Mouse (Mus musculus) forebrain, embryonic 11.5 days (tissue): ENCODE results near the gene 2010005H15Rik. TPM values are rescaled to one million over a fixed set of nuclear protein-coding genes. Genes with fewer than 3 reads are reported as not detected.
"Not testable (repeated sequence)": the region's sequence is repeated elsewhere in the genome, so short reads cannot be mapped to it uniquely, and the experiment has no call there.

Experiments used
- ATAC-seq: fragments of 200-750 bp; cut with Nextera tagmentation; replicated peaks from 2 replicates; pipeline ENCODE4 v1.8.0; 2017; ENCODE audit warnings: moderate TSS enrichment; ENCODE audit not compliant: low FRiP score
- DNase-seq: peaks from one replicate; pipeline ENCODE4 v3.0.0-alpha.2; 2017; ENCODE audit warnings: low spot score
- H3K27ac ChIP-seq: fragments of 300-500 bp; sonication (generic); 2 replicates; pipeline ENCODE4 v1.5.1; 2014; ENCODE audit warnings: low read depth, low read length
- H3K27me3 ChIP-seq: fragments of 300-500 bp; sonication (generic); 2 replicates; pipeline ENCODE4 v1.6.1; 2014; ENCODE audit warnings: mild to moderate bottlenecking, low read length, mixed read lengths; ENCODE audit not compliant: control insufficient read depth, insufficient read depth
- H3K36me3 ChIP-seq: fragments of 300-500 bp; sonication (generic); 2 replicates; pipeline ENCODE4 v1.6.1; 2014; ENCODE audit warnings: mild to moderate bottlenecking, low read length, moderate library complexity, mixed read lengths; ENCODE audit not compliant: control insufficient read depth, insufficient read depth
- H3K4me1 ChIP-seq: fragments of 300-500 bp; sonication (generic); replicated peaks from 2 replicates; pipeline ENCODE4 v1.6.1; 2014; ENCODE audit warnings: low read length, mixed read lengths; ENCODE audit not compliant: control insufficient read depth, insufficient read depth
- H3K4me2 ChIP-seq: fragments of 300-500 bp; sonication (generic); 2 replicates; pipeline ENCODE4 v1.6.1; 2014; ENCODE audit warnings: low read depth, mild to moderate bottlenecking, low read length, moderate library complexity, mixed read lengths; ENCODE audit not compliant: severe bottlenecking
- H3K4me3 ChIP-seq: fragments of 300-500 bp; sonication (generic); 2 replicates; pipeline ENCODE4 v1.5.1; 2014; ENCODE audit warnings: low read depth, low read length
- H3K9ac ChIP-seq: fragments of 300-500 bp; sonication (generic); 2 replicates; pipeline ENCODE4 v1.6.1; 2014; ENCODE audit warnings: low read length
- H3K9me3 ChIP-seq: fragments of 300-500 bp; sonication (generic); 2 replicates; pipeline ENCODE4 v1.6.1; 2016; ENCODE audit warnings: low read length, mixed read lengths; ENCODE audit not compliant: control insufficient read depth
- WGBS: fragments of 180-500 bp; shearing (Covaris S2); extraction: QIAGEN DNeasy Blood & Tissue Kit; methylation state at CpG from one replicate; pipeline ENCODE4 v1.1.7; 2014; 5-methylcytosine and 5-hydroxymethylcytosine counted together
- polyA plus RNA-seq: library from polyadenylated mRNA; unstranded; fragments of >200 nt; fragmentation: Nextera tagmentation; extraction: Ambion mirVana; gene quantifications from 2 replicates; pipeline ENCODE4 v1.2.1, GENCODE M21; 2014

Gene 2010005H15Rik
- polyA plus RNA-seq, result not detected in 2 replicates

- not testable (repeated sequence) for H3K4me3 ChIP-seq, H3K27me3 ChIP-seq, H3K36me3 ChIP-seq, ATAC-seq, H3K9me3 ChIP-seq, H3K27ac ChIP-seq, H3K9ac ChIP-seq, DNase-seq, H3K4me2 ChIP-seq, H3K4me1 ChIP-seq
- 92% methylated on average over 7 of the region's 7 CpGs for WGBS
Observed at GRCm38 (mm10) chr16:36221168-36221567, at the start of gene 2010005H15Rik. Gene 2010005H15Rik (plus strand): TSS chr16:36221468.

GRCm38 (mm10) chr16:36176108-36176507 is 45.2 kb upstream of the 2010005H15Rik start:
- Histone ChIP-seq H3K36me3 (no peaks in the 10 kb centered on the region), H3K4me2 (no peak overlapping the region), H3K9ac (no peak overlapping the region), H3K4me3 (no peak overlapping the region), H3K4me1 (no peaks in the 10 kb centered on the region), H3K27me3 (no peaks in the 10 kb centered on the region), H3K27ac (no peak overlapping the region), H3K9me3 (no peaks in the 10 kb centered on the region)
- ATAC-seq (no peak), DNase-seq (no peak)

DNA sequence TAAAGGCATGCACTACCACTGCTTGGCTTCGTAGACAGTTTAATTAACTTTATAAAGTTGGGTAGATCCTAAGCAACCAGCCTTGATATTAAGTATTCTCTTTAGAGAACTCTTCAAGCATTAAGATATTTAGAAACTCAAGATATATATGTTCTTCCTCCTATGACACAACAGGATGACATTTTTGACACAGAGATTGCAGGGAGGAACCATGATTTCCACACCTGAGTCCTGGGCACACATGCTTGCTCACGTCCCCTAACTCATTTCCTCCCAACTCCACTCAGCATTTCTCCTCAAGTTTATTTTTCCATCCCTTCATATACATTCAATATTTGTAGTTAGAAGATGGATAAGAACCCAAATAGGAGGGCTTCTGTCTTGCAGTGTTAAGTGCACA is 41.4 kb upstream of the 2010005H15Rik start:
- H3K4me1 ChIP-seq, result no peaks in the 10 kb centered on the region
- no peaks in the 10 kb centered on the region for H3K9me3 ChIP-seq
- 77% methylated on average over 2 of the region's 2 CpGs for WGBS
- H3K9ac ChIP-seq, result no peak overlapping the region
- no peak overlapping the region for H3K4me2 ChIP-seq
- no peaks in the 10 kb centered on the region for H3K36me3 ChIP-seq
- no peak overlapping the region for H3K27ac ChIP-seq
- H3K27me3 ChIP-seq, result no peaks in the 10 kb centered on the region
- H3K4me3 ChIP-seq, result no peak overlapping the region
- DNase-seq, result no peak
- ATAC-seq, result no peak

GRCm38 (mm10) chr16:36183912-36184311 is 37.4 kb upstream of the 2010005H15Rik start, which contains the start of gene Gm5483:
Gene Gm5483 (plus strand): TSS chr16:36184212.
- not testable (repeated sequence) for H3K4me2 ChIP-seq, H3K4me3 ChIP-seq, H3K36me3 ChIP-seq, ATAC-seq, H3K9ac ChIP-seq, DNase-seq, H3K4me1 ChIP-seq, H3K27ac ChIP-seq, H3K27me3 ChIP-seq, H3K9me3 ChIP-seq
- 89% methylated on average over 4 of the region's 4 CpGs for WGBS

DNA sequence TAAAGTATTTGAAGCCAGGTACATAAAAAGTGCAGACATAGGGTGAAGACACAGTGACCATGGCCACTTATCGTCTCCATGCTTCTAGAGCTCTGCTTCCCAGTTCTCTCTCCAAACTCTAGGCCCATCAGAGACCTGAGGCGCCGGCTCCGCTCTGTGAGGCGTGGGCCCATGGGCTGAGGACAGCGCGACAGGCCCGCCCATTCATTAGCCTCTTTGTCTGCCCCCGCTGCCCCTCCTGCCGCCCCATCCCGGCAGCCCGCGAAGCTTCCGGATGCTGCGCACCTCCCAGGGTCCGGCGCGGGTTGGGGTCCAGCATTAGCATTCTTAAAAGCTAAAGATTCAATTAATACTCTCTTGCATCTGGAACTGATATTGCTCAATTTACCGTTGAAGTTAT is 22.0 kb upstream of the 2010005H15Rik start:
- Histone ChIP-seq H3K4me3 (no peak overlapping the region), H3K27ac (no peak overlapping the region), H3K9me3 (no peaks in the 10 kb centered on the region), H3K27me3 (no peaks in the 10 kb centered on the region), H3K36me3 (no peaks in the 10 kb centered on the region), H3K9ac (no peak overlapping the region), H3K4me1 (no peaks in the 10 kb centered on the region), H3K4me2 (no peak overlapping the region)
- ATAC-seq, result no peak
- WGBS, result 55% methylated on average over 19 of the region's 19 CpGs
- DNase-seq, result no peak

DNA sequence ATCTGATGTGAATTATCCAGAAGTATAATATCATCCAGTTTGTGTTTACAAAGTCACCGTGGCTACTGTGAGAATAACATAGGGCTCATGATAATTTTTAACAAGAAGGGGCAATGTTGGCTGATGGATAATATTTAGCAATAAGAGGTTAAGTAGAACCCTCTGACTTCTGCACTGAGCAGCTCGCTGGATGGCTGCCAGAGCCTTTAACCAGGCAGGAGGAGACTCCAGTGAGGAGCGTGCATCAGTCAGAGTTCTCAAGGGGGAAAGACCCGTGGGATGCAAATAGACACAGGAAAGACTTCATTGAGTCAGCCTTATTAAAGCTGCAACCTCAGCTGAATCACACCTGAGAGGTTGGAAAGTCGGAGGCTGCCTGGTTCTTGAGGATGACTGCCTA is 17.4 kb upstream of the 2010005H15Rik start:
- Histone ChIP-seq H3K4me3 (no peak overlapping the region), H3K9me3 (no peaks in the 10 kb centered on the region), H3K4me1 (no peaks in the 10 kb centered on the region), H3K27ac (no peak overlapping the region), H3K27me3 (no peaks in the 10 kb centered on the region), H3K9ac (no peak overlapping the region), H3K36me3 (no peaks in the 10 kb centered on the region), H3K4me2 (no peak overlapping the region)
- ATAC-seq (no peak), DNase-seq (no peak)
- WGBS, result 87% methylated on average over 5 of the region's 5 CpGs

DNA sequence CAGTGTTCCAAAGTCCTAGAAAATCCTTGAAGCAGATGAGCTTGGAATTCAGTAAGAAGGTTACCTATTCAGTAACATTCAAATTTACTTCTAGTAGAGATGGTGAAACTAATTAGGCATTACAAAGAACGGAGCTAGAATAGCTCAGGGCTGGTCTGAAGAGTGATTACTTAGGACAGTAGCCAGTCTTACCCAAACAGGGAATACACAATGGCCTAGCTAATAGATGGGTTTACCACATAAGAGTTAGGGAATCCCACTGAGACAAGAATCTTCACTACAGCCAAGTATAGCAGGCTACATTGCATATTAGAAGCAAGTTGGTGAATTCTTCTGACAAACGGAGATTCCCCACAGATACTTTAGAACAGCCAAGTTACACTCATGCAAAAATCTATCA is 15.6 kb upstream of the 2010005H15Rik start:
- not testable (repeated sequence) for H3K27me3 ChIP-seq, H3K4me2 ChIP-seq, H3K4me3 ChIP-seq, ATAC-seq, H3K9me3 ChIP-seq, H3K4me1 ChIP-seq, H3K9ac ChIP-seq, H3K27ac ChIP-seq, DNase-seq, H3K36me3 ChIP-seq
- 34% methylated on average over 2 of the region's 2 CpGs for WGBS

- 85% methylated on average over 2 of the region's 2 CpGs for WGBS
- no peak for DNase-seq
- H3K36me3 ChIP-seq, result no peaks in the 10 kb centered on the region
Observed at GRCm38 (mm10) chr16:36209967-36210453, 11.3 kb upstream of the 2010005H15Rik start, which contains the start of gene Gm5416. Gene Gm5416 (plus strand): TSS chr16:36210403.

GRCm38 (mm10) chr16:36260585-36260984 is 39.3 kb downstream of the 2010005H15Rik start:
- not testable (repeated sequence) for H3K4me2 ChIP-seq, H3K9me3 ChIP-seq, H3K9ac ChIP-seq, DNase-seq, H3K27me3 ChIP-seq, ATAC-seq, H3K27ac ChIP-seq, H3K36me3 ChIP-seq, H3K4me3 ChIP-seq, H3K4me1 ChIP-seq

More at GRCm38 (mm10) chr16:36209967-36210453, 11.3 kb upstream of the 2010005H15Rik start, which contains the start of gene Gm5416:
- no peak within 1 kb of the TSS for H3K9ac ChIP-seq
- H3K27me3 ChIP-seq, result no peaks in the 10 kb centered on the region
- H3K4me2 ChIP-seq, result no peak within 1 kb of the TSS
- no peak within 1 kb of the TSS for H3K4me3 ChIP-seq
- no peak within 1 kb of the TSS for H3K27ac ChIP-seq
- ATAC-seq, result no peak
- H3K9me3 ChIP-seq, result no peaks in the 10 kb centered on the region
- no peaks in the 10 kb centered on the region for H3K4me1 ChIP-seq
